Mouse (Mus musculus): ENCODE measurements around the gene Fgd3. TPM values are rescaled to one million over a fixed set of nuclear protein-coding genes. Genes with fewer than 3 reads are reported as not detected.

The Fgd3 gene
- total RNA-seq, 2 experiments from 2014 or later = 7.9 to 8.1 TPM

- DNase-seq (ENCODE audit: low spot score in 2 of 2) = no peak
Observed at GRCm38 (mm10) chr13:49218651-49219050, 101.5 kb downstream of the Fgd3 start.

- no peak for DNase-seq (ENCODE audit: low spot score in 2 of 2)
Observed at GRCm38 (mm10) chr13:49216808-49217561, 103.1 kb downstream of the Fgd3 start.

DNA sequence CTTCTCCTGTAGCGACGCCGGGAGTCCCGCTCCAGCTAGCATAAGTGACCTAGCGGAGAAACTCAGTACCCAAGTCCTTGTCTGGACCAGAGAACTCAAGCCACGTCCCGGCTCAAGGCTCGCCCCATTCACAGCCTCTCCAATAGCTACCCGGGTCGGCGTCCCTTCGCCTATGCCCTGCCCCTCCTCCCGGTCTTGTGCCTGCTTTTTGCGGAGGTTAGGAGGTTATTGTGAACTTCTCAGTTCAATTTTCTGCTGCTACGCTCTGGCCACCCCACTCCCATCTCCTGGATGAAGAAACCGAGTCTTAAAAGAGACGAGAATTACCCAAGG lies 103.9 kb downstream of the Fgd3 start:
- no peak for DNase-seq (ENCODE audit: low spot score in 2 of 2)

GRCm38 (mm10) chr13:49215504-49216219 lies 104.4 kb downstream of the Fgd3 start, which contains the start of gene Card19:
Gene Card19, minus strand, starts transcription at chr13:49216037.
- DNase-seq (ENCODE audit: low spot score in 2 of 2) = peak; percentile 89 to 91

DNA sequence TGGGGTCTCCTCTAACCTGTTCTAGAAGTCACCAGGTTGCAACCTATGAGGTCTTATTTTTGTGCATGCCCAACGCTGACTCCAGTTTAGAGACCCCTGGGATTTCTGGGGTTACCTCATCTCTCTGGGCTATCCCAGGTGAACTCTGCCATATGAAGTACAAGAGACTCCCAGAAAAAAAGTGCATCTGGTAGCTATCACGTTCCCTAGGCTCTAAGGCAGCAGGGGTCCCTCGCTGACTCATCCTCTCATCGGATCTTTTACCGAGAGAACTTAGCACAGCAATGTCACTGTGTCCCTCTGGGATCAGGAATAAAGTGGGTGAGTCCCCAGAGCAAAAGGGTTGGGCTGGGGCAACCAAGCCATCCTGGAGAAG lies 105.0 kb downstream of the Fgd3 start:
- no peak for DNase-seq (ENCODE audit: low spot score in 2 of 2)

DNA sequence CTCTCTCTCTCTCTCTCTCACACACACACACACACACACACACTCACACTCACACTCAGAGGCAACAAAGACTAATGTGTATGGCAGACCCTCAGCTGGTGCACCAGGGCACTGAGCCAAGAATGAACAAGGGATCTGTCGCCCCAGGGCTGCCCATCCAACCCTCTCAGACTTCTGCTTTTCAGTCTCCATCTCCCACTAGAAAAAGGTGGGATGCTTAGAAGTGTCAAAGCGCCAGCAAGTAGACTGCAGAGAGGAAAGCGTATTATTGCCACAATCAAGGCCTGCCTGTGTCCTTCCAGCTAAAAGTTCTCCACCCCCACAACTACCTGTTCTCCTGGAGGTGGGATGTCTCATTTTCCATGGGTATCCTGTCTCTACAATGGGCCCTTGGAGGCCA lies 105.7 kb downstream of the Fgd3 start:
- no peak for DNase-seq (ENCODE audit: low spot score in 2 of 2)

GRCm38 (mm10) chr13:49213531-49213932 lies 106.6 kb downstream of the Fgd3 start:
- DNase-seq (ENCODE audit: low spot score in 2 of 2) = peak in 1 of 2 experiments; percentile 39

DNA sequence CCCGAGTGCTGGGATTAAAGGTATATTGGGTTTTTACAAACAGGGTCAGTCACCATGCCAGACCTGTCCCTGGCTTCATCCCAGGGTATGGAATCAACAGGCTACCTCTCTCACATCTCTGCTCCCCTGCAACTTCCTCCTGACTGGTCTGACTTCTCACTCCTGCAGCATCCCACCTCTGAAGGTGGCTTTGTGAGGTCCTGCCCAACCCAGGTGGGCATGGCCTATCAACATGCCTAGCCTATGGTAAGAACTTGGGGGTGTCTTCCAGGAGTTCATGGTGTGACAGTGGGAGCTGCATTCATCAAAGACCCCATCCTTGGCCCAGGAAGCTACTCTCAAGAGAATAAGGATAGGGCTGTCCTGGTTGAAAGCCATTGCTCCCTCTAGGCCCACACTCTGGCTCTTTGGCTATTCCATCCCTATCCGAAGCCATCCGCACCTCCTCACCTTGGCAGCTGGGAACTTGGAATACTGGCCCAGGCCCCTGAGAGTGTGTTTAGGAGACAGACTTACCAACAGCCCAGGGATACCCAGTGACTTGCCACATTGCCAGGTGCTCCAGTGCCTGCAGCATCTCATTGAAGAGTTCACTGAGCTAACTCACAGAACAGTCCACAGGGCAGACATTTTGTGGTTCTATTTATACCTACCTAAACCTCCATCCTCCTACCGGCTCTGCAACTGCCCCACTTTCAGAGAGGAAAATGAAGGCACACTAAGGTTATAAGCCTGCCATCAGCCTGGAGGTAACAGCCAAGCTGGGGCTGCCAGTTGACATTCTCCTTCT lies 107.2 kb downstream of the Fgd3 start:
- DNase-seq (ENCODE audit: low spot score in 2 of 2) = no peak

Other genes with a start within 250 kb of the Fgd3 start
- gene Wnk2, start 172.3 kb downstream of the Fgd3 start, total RNA-seq (2021) = 10 to 100 TPM; 88.6 to 98.8 TPM
- gene Ninj1, start 132.8 kb downstream of the Fgd3 start, total RNA-seq (2021) = 10 to 100 TPM; 23.3 to 24.5 TPM
- gene Card19, start 104.3 kb downstream of the Fgd3 start, total RNA-seq (2021) = 10 to 100 TPM; 13.2 to 13.5 TPM
- gene Susd3, start 71.6 kb downstream of the Fgd3 start, total RNA-seq (2021) = 1 to 10 TPM; 2.4 to 2.5 TPM
- gene Bicd2, start 21.3 kb upstream of the Fgd3 start, total RNA-seq (2021) = 10 to 100 TPM; 45.0 to 45.3 TPM
- gene Ippk, start 100.9 kb upstream of the Fgd3 start, total RNA-seq (2021) = 10 to 100 TPM; 16.4 to 16.8 TPM
- gene Tes3-ps, start 173.0 kb upstream of the Fgd3 start, total RNA-seq (2021) = 1 to 10 TPM; 1.5 to 1.8 TPM
- 1 to 10 TPM; 3.0 to 3.4 TPM for gene Ecm2, start 184.5 kb upstream of the Fgd3 start, total RNA-seq (2021)
- 1 to 10 TPM; 1.2 to 1.8 TPM for gene Aspn, start 224.1 kb upstream of the Fgd3 start, total RNA-seq (2021)